Mouse (Mus musculus) liver, adult 2 months (tissue): ENCODE data around the gene Dlgap5.

Experiments
- CTCF ChIP-seq: fragments of 200-500 bp; IDR thresholded peaks from 2 replicates; pipeline ENCODE4 v1.5.1; 2011; ENCODE audit warnings: low read depth, low read length, control low read depth
- POLR2A ChIP-seq: fragments of 200-500 bp; IDR thresholded peaks from 2 replicates; pipeline ENCODE4 v1.6.1; 2011; ENCODE audit warnings: low read length, control low read depth; ENCODE audit not compliant: insufficient read depth; ENCODE audit errors: extremely low read depth

- no peak for TF ChIP-seq POLR2A
- TF ChIP-seq CTCF: no peak
Observed at GRCm38 (mm10) chr14:47438947-47439346, 20.7 kb upstream of the Dlgap5 start.
